Mouse (Mus musculus) bone marrow, adult 2 months (tissue): ENCODE results near the gene Cant1. TPM values are rescaled to one million over a fixed set of nuclear protein-coding genes. Genes with fewer than 3 reads are reported as not detected.

Experiments used
- H3K27ac ChIP-seq: fragments of 200-500 bp; 2 replicates; pipeline ENCODE4 v1.5.1; 2012; ENCODE audit warnings: low read depth, mild to moderate bottlenecking, control low read depth, inconsistent platforms, low read length; ENCODE audit not compliant: control insufficient read depth, poor library complexity, insufficient read depth
- H3K4me1 ChIP-seq: fragments of 200-500 bp; 2 replicates; pipeline ENCODE4 v1.6.1; 2011; ENCODE audit warnings: low read length; ENCODE audit not compliant: control insufficient read depth, insufficient read depth
- H3K4me3 ChIP-seq: fragments of 200-500 bp; replicated peaks from 2 replicates; pipeline ENCODE3; 2011; ENCODE audit warnings: mild to moderate bottlenecking, low read depth, low read length, control low read depth; ENCODE audit not compliant: control insufficient read depth
- CTCF ChIP-seq: fragments of 200-500 bp; IDR thresholded peaks from 2 replicates; pipeline ENCODE4 v1.5.1; 2011; ENCODE audit warnings: low read length, control low read depth; ENCODE audit not compliant: control insufficient read depth, insufficient read depth
- POLR2A ChIP-seq: fragments of 200-500 bp; IDR thresholded peaks from 2 replicates; pipeline ENCODE4 v1.6.1; 2011; ENCODE audit warnings: low read depth, mild to moderate bottlenecking, control low read depth, low read length, borderline replicate concordance; ENCODE audit not compliant: control insufficient read depth
- WGBS: fragments of 180-500 bp; shearing (Covaris S2); methylation state at CpG from one replicate; pipeline ENCODE4 v1.1.7; 2018; 5-methylcytosine and 5-hydroxymethylcytosine counted together
- polyA plus RNA-seq: library from polyadenylated mRNA; stranded (reverse); fragments of >200 nt; gene quantifications from 2 replicates; pipeline ENCODE4 v1.2.4, GENCODE M21; 2011; ENCODE audit warnings: low replicate concordance; ENCODE audit not compliant: missing spikeins, insufficient read depth, insufficient read length

Cant1 gene
- polyA plus RNA-seq, 1 experiment, result 14.6 TPM

DNA sequence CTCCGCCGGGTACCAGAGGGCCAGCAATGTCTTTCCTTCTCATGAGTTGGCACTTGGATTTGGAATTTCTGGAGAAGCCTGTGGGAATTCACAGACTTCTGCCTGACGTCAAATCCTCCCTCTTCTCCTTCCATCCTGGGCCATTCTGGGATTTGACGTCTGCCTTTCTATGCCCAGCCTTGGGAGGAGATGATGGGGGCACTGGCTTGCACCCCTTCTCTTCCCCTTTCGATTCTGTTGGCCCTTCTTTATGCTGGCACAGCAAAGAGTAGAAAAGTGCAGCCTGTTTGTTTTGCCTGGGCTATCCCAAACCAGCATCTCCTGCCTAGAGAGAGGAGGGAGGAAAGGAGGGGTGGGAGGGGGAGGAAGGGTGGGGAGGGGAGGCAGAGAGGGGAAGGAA lies 7.9 kb upstream of the Cant1 start:
- Histone ChIP-seq H3K4me3 (no peak overlapping the region), H3K27ac (no peak overlapping the region), H3K4me1 (no peaks in the 10 kb centered on the region)
- TF ChIP-seq POLR2A (no peak), CTCF (no peak)
- 69% methylated on average over 5 of the region's 5 CpGs for WGBS

DNA sequence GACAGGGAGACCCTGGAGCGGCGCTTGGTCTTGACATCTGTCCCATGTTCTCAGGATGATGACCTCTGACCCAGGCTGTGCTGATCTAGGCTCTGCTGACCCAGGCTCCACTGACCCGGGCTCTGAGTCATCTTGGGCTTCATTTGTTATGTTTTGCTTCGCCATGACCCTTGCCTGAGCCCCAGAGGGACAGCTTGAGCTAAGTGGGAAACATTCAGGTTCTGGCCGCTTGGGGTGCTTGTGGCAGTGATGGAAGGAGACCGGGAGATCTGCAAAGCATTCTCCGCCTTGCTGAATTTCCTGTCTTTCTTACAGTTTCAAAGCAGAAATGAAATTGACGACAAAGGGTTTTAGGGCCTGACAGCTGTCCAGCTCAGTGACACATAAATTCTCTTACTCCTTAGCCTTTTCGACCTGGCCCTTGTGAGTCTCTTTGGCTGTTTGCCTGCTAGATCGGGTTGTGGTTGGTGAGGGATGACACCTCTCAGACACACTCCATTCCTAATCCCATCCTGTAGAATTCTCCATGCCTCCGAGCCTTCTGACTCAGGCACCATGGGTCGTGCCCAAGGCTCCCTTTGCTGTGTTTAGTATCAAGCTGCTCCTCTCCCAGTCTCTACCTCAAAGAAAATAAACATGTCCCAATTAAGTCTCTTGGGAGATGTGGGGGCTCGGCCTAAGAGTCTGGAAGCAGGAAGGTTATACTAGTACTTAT lies 5.9 kb upstream of the Cant1 start:
- no peak overlapping the region for H3K27ac ChIP-seq
- no peaks in the 10 kb centered on the region; the same call in 1 of the 2 replicates for H3K4me1 ChIP-seq
- no peak for TF ChIP-seq POLR2A
- no peak for TF ChIP-seq CTCF
- 55% methylated on average over 13 of the region's 13 CpGs for WGBS
- no peak overlapping the region for H3K4me3 ChIP-seq

DNA sequence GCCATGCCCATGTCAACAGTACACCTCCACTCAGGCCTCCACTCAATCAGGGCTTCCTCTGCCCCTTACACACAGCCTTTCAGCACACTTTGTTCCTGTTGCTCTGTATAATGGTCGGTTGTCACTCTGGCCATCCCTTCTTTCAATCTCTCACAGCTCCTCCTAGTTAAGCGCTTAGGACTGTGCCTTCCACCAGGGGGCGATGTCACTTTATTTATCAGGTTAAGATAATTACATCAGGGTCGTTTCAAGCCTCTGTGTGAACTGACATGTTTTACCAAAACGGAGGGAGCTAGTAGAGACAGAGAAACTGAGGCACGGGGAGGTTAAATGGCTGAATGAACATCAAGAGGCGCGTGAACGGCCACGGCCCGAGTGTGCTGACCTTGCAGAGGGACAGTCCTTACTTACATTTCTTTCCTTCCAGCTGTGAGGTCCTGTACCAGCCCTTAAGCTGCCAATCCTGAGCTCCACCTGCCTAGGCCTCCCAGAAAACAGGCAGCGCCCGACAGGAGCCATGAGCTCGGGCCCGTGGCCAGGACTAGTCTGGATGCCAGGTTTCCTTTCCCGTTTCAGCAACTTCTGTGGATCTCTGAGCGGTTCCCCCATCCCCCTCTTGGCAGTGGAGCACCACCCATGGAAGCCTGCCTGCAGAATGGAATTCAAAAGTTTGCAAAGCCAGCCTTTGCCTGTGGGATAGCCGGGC lies 4.5 kb upstream of the Cant1 start:
- TF ChIP-seq CTCF, result peak; percentile 36
- TF ChIP-seq POLR2A, result no peak
- Histone ChIP-seq H3K4me1 (no peaks in the 10 kb centered on the region; the same call in 1 of the 2 replicates), H3K27ac (no peak overlapping the region), H3K4me3 (no peak overlapping the region)
- WGBS, result 14% methylated on average over 18 of the region's 18 CpGs

DNA sequence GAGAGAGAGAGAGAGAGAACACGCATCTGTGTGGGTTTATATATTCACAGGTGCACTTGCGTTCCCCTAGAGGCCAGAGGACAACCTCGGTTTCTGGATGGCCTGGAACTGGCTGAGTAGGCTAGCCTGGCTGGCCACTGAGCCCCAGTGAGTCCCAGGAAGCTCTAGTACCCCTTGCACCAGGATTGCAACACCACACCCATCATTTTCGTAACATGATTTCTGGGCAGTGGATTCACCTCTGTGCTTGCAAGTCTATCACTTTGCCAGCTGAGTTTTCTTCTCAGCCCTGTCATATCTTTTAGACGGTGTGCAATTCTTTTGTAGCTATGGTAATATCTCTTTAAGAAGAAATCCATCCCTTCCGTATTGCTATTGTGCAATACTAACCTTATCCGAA lies 1.4 kb upstream of the Cant1 start:
- Histone ChIP-seq H3K4me1 (peaks cover 6% of the 10 kb centered on the region), H3K27ac (no peak overlapping the region), H3K4me3 (no peak overlapping the region)
- WGBS, result 50% methylated on average over 7 of the region's 7 CpGs
- TF ChIP-seq POLR2A (no peak), CTCF (no peak)

DNA sequence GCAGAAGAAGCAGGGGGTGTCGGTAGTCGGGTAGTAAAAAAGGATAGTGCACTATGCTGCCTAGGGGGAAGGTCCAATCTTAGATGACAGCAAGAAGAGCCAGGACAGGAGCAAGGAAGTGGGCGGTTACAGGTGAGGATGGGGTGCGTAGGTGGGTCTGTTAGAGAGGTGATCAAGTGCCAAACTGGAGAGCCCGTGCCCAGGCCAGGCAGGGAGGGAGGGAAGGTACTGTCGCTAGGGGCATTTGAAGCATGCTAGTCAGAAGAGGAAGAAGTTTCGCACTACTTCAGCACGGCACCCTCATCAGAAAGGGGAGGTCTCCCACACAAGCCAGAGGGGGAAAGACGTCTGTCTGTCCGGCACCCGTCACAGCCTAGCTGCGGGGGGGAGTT lies 448 bp downstream of the Cant1 start:
- under 1% methylated on average over 12 of the region's 12 CpGs for WGBS

DNA sequence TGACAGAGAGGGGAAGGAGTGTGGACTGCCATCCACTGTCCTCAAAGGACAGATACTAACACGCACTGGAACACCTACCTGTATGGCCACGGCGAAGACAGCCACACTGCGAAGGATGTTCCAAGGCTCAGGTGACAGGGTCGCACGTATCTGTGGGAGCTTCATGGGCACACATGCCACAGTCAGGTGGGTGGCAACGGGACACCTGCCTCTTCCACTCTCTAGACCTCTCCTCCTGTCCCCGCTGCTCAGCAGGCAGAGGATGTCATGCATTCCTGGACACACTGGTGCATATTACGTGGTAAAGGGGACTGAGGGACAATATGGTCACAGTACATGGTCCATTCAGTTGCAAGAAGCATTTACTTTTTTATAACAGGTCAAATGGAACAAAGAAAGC lies 1.4 kb downstream of the Cant1 start:
- H3K27ac ChIP-seq, result no peak overlapping the region
- WGBS, result 92% methylated on average over 9 of the region's 9 CpGs
- peaks cover 6% of the 10 kb centered on the region for H3K4me1 ChIP-seq
- peak overlapping the region; percentile 22 for H3K4me3 ChIP-seq
- TF ChIP-seq CTCF (no peak), POLR2A (no peak)

More for the DNA sequence above, 448 bp downstream of the Cant1 start:
- H3K27ac ChIP-seq, result peak overlapping the region; percentile 88
- peak overlapping the region; percentile 85 for H3K4me3 ChIP-seq
- TF ChIP-seq POLR2A, result no peak
- no peak for TF ChIP-seq CTCF
- H3K4me1 ChIP-seq, result peaks cover 6% of the 10 kb centered on the region

DNA sequence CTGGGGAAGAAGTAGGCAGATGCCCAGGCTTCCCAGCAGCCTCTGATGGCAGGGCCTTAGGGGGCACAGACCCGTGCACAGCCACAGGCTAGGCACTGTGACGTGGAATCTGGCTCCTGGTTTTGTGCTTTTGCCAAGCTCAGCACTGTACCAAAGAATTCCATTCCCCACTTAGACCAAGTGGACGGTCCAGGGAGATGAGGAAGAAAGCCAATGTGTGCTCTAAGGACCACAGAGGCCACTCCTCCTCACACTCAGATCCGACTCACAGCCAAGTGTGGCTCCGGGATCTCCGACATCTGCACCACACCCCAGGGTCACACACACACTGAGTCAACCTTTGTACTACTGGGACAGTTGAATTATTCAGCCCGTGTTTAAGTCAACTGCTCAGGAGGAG lies 2.8 kb downstream of the Cant1 start:
- no peak for TF ChIP-seq CTCF
- no peak for TF ChIP-seq POLR2A
- Histone ChIP-seq H3K27ac (no peak overlapping the region), H3K4me3 (no peak overlapping the region), H3K4me1 (peaks cover 6% of the 10 kb centered on the region)
- 86% methylated on average over 7 of the region's 7 CpGs for WGBS

DNA sequence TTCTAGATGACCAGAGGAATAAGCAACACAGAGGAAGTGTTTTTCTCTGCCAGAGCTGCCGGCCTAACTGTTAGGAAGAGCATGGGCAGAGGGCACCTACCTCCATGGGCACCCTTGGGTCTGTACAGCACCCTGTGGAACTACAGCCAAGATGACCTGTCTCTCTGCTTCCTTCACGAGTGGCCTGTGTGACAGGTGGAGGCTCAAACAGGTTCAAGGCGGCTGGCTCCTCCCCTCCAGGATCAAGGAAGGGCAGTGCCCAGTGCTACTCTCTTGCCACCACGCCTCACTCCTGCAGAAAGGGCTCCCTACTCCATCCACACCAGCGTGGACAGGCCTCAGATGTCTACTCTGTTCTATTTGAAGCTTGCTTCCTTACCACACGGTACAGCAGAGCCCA lies 3.3 kb downstream of the Cant1 start:
- Histone ChIP-seq H3K27ac (no peak overlapping the region), H3K4me3 (no peak overlapping the region), H3K4me1 (peaks cover 6% of the 10 kb centered on the region)
- no peak for TF ChIP-seq POLR2A
- no peak for TF ChIP-seq CTCF
- WGBS, result 77% methylated on average over 6 of the region's 6 CpGs
